Mouse (Mus musculus) lung, postnatal 0 days (tissue): ENCODE results near the gene Olfm4. TPM values are rescaled to one million over a fixed set of nuclear protein-coding genes. Genes with fewer than 3 reads are reported as not detected.

Experiments
- ATAC-seq: fragments of 200-750 bp; cut with Nextera tagmentation; 2 replicates; pipeline ENCODE4 v1.8.0; 2017; ENCODE audit warnings: moderate library complexity
- DNase-seq: peaks from one replicate; pipeline ENCODE4 v3.0.0-alpha.2; 2016; ENCODE audit warnings: low spot score
- H3K27ac ChIP-seq: fragments of 300-500 bp; sonication (generic); 2 replicates; pipeline ENCODE4 v1.5.1; 2014; ENCODE audit warnings: antibody characterized with exemption, mild to moderate bottlenecking, low read length, mixed read lengths
- H3K27me3 ChIP-seq: fragments of 300-500 bp; sonication (generic); replicated peaks from 2 replicates; pipeline ENCODE4 v1.6.1; 2014; ENCODE audit warnings: low read length, mixed read lengths; ENCODE audit not compliant: insufficient read depth
- H3K36me3 ChIP-seq: fragments of 300-500 bp; sonication (generic); 2 replicates; pipeline ENCODE4 v1.6.1; 2014; ENCODE audit warnings: low read length, mixed read lengths; ENCODE audit not compliant: insufficient read depth
- H3K4me1 ChIP-seq: fragments of 300-500 bp; sonication (generic); 2 replicates; pipeline ENCODE4 v1.6.1; 2014; ENCODE audit warnings: antibody characterized with exemption, low read depth, low read length, mixed read lengths; ENCODE audit not compliant: insufficient read depth
- H3K4me2 ChIP-seq: fragments of 300-500 bp; sonication (generic); replicated peaks from 2 replicates; pipeline ENCODE4 v1.6.1; 2014; ENCODE audit warnings: low read depth, mild to moderate bottlenecking, low read length, moderate library complexity, mixed read lengths
- H3K4me3 ChIP-seq: fragments of 300-500 bp; sonication (generic); 2 replicates; pipeline ENCODE4 v1.5.1; 2014; ENCODE audit warnings: low read depth, low read length
- H3K9ac ChIP-seq: fragments of 300-500 bp; sonication (generic); replicated peaks from 2 replicates; pipeline ENCODE4 v1.6.1; 2014; ENCODE audit warnings: low read depth, mild to moderate bottlenecking
- H3K9me3 ChIP-seq: fragments of 300-500 bp; sonication (generic); 2 replicates; pipeline ENCODE4 v1.6.1; 2016; ENCODE audit warnings: low read length, mixed read lengths
- CTCF ChIP-seq: IDR thresholded peaks from 2 replicates; pipeline ENCODE4 v1.5.1; 2016; ENCODE audit warnings: antibody characterized with exemption, mild to moderate bottlenecking
- EP300 ChIP-seq: IDR thresholded peaks from 2 replicates; pipeline ENCODE4 v1.6.1; 2016; ENCODE audit warnings: antibody characterized with exemption, mild to moderate bottlenecking, control low read depth
- WGBS: fragments of 180-500 bp; shearing (Covaris S2); extraction: QIAGEN DNeasy Blood & Tissue Kit; methylation state at CpG from one replicate; pipeline ENCODE4 v1.1.7; 2014; 5-methylcytosine and 5-hydroxymethylcytosine counted together
- polyA plus RNA-seq: library from polyadenylated mRNA; unstranded; fragments of >200 nt; fragmentation: Nextera tagmentation; extraction: Ambion mirVana; gene quantifications from 2 replicates; pipeline ENCODE4 v1.2.1, GENCODE M21; 2015

Gene Olfm4
- polyA plus RNA-seq, 1 experiment from 2014 or later, result 3.1 TPM

DNA sequence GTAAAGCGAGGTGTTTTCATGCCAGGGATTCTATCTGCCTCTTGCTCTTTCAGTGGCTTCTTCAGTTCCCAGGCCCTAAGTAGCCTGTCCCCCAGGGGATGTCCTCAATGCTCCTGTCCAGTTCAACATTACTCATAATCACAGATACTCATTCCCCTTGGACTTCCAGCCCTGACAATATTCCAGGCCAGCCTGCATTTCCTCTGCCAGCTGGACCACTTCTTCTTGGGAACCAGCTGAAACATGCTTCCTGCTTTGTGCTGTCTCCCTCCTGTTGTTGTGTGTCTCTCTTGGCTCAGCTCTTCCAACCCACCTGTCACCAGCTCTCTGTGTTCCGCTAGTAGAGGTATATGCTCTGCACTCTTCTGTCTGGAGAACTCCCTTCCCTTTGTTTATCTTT lies 1.8 kb downstream of the Olfm4 start:
- no peak overlapping the region for H3K4me3 ChIP-seq

DNA sequence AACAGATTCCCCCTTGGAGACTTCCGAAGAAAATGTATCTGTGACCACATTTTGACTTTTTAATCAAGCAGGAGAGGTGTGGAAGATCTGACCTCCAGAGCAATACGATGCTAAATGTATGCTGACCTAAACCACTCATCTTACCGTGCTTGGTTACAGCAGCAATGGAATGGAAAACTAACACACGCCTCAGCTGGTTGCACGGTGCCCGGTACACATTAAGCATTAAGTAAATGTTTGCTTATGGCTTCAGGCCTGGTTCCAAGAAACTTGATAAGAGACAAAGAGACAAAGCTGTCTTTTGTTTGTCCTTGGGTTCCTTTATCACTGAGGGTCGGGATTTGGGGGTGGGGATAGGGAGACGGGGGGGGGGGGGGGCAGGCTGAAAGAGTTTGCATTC lies 3.0 kb downstream of the Olfm4 start:
- no peak overlapping the region for H3K27ac ChIP-seq
- H3K4me1 ChIP-seq, result no peaks in the 10 kb centered on the region
- TF ChIP-seq CTCF (no peak), EP300 (no peak)
- DNase-seq (peak; percentile 22), ATAC-seq (no peak; the same call in 1 of the 2 replicates)
- 37% methylated on average over 8 of the region's 8 CpGs for WGBS
- no peaks in the 10 kb centered on the region for H3K27me3 ChIP-seq
- H3K4me3 ChIP-seq, result no peak overlapping the region
- no peaks in the 10 kb centered on the region for H3K36me3 ChIP-seq
- H3K9me3 ChIP-seq, result no peaks in the 10 kb centered on the region
- H3K9ac ChIP-seq, result no peak overlapping the region
- no peak overlapping the region for H3K4me2 ChIP-seq

More for the DNA sequence above, 1.8 kb downstream of the Olfm4 start:
- DNase-seq, result no peak
- Histone ChIP-seq H3K27ac (no peak overlapping the region), H3K9ac (no peak overlapping the region), H3K4me1 (no peaks in the 10 kb centered on the region), H3K36me3 (no peaks in the 10 kb centered on the region), H3K27me3 (no peaks in the 10 kb centered on the region), H3K9me3 (no peaks in the 10 kb centered on the region), H3K4me2 (no peak overlapping the region)
- WGBS, result 80% methylated on average over 2 of the region's 2 CpGs
- no peak for ATAC-seq
- TF ChIP-seq EP300 (no peak), CTCF (no peak)

DNA sequence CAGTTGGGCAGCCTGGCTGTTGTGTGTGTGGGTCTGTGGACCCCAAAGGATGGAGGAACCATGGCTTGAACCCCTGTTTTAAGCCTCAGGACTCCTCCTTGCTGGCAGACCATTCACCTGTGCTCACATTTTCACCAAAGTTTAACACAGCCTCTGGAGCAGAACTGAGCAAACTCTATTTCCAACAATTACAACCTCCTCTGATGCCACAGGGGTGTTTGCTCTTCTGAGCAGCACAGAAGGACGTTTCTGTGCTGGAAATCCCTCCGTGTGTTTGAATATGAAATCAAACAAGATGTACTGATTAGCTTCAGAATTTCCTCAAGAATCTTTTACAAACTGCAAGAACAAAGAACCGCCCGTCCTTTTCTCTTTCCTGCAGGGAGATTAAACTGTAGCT lies 5.9 kb downstream of the Olfm4 start:
- no peak for ATAC-seq
- WGBS, result 39% methylated on average over 4 of the region's 4 CpGs
- no peak overlapping the region for H3K4me3 ChIP-seq
- no peak overlapping the region for H3K27ac ChIP-seq
- H3K4me1 ChIP-seq, result no peaks in the 10 kb centered on the region
- H3K36me3 ChIP-seq, result no peaks in the 10 kb centered on the region
- TF ChIP-seq CTCF, result no peak
- TF ChIP-seq EP300, result no peak
- no peaks in the 10 kb centered on the region for H3K27me3 ChIP-seq
- H3K9me3 ChIP-seq, result no peaks in the 10 kb centered on the region
- no peak overlapping the region for H3K9ac ChIP-seq
- no peak overlapping the region for H3K4me2 ChIP-seq
- DNase-seq, result no peak

DNA sequence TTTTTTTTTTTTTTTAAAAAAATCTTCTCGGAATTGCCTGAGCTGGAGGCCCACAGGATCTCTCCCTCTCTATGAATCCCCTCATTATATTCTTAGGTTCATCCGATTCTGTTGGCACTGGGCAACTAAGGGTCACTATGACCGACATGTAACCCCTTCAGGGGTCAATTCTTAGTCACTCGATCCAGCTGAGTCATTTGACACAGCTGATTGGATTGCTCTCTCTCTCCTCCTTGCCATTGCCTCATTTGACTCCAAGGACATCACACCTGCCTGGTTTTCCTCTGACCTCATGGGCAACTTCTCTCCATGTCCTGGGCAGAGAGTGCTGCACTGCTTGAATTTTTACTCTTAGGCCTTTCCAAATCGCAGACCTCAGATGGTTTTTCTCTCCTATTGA lies 6.7 kb downstream of the Olfm4 start:
- Histone ChIP-seq H3K9ac (no peak overlapping the region), H3K4me1 (no peaks in the 10 kb centered on the region), H3K27ac (no peak overlapping the region), H3K4me2 (no peak overlapping the region), H3K36me3 (no peaks in the 10 kb centered on the region), H3K27me3 (no peaks in the 10 kb centered on the region), H3K4me3 (no peak overlapping the region), H3K9me3 (no peaks in the 10 kb centered on the region)
- DNase-seq (no peak), ATAC-seq (no peak)
- no peak for TF ChIP-seq EP300
- WGBS, result 48% methylated on average over 5 of the region's 5 CpGs

DNA sequence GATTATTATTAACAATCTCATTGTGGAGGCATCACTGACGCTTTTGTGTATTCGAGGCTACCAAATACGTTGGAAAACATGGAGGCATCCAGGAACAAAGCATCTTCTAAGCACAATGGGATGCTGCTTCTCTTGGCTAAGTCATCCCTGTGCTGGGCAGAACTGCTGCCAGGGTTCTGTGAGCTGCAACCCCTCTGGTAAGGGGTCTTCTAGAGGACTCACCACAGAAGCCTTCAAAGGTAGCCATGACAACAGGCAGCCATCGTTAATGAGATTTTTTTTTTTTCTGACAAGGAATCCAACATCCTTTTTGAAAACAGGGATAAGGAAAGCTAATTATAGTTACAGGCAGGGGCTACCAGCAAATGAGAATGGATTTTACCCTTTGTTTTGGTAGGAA lies 13.7 kb downstream of the Olfm4 start:
- 64% methylated on average over 4 of the region's 4 CpGs for WGBS

DNA sequence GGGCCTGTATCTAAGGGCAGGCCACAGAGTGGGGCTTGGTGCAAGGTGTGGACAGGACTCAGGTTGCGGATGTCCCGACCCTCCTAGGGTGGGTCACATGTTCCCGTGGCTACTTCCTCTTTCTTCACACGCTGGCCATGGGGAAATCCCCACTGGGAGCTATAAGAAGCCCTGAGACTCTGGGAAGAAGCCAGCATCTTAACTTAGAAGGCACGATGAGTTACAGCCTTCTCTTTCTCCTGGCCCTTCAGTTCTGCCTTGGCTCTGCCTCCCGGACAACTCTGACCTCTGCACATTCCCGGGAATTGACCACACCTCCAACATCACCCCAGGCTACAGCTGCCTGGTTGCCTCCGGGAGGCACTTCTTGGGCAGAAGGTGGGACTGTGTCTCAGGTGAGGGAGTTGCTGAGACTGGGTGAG lies 16.2 kb downstream of the Olfm4 start:
- no peak overlapping the region for H3K4me2 ChIP-seq
- no peak for TF ChIP-seq EP300
- no peak for TF ChIP-seq CTCF
- 0 out of 2 replicates have a peak, but pooled peaks have one; percentile 19 for ATAC-seq
- H3K9ac ChIP-seq, result no peak overlapping the region
- H3K9me3 ChIP-seq, result no peaks in the 10 kb centered on the region
- WGBS, result 36% methylated on average over 8 of the region's 8 CpGs
- H3K4me1 ChIP-seq, result no peaks in the 10 kb centered on the region
- H3K4me3 ChIP-seq, result no peak overlapping the region
- no peak for DNase-seq
- no peak overlapping the region for H3K27ac ChIP-seq
- H3K36me3 ChIP-seq, result no peaks in the 10 kb centered on the region
- H3K27me3 ChIP-seq, result no peaks in the 10 kb centered on the region

More for the DNA sequence above, 13.7 kb downstream of the Olfm4 start:
- Histone ChIP-seq H3K4me3 (no peak overlapping the region), H3K27me3 (no peaks in the 10 kb centered on the region), H3K4me2 (no peak overlapping the region), H3K27ac (no peak overlapping the region), H3K9me3 (no peaks in the 10 kb centered on the region), H3K9ac (no peak overlapping the region), H3K4me1 (no peaks in the 10 kb centered on the region), H3K36me3 (no peaks in the 10 kb centered on the region)
- ATAC-seq (no peak), DNase-seq (no peak)
- TF ChIP-seq EP300 (no peak), CTCF (no peak)

DNA sequence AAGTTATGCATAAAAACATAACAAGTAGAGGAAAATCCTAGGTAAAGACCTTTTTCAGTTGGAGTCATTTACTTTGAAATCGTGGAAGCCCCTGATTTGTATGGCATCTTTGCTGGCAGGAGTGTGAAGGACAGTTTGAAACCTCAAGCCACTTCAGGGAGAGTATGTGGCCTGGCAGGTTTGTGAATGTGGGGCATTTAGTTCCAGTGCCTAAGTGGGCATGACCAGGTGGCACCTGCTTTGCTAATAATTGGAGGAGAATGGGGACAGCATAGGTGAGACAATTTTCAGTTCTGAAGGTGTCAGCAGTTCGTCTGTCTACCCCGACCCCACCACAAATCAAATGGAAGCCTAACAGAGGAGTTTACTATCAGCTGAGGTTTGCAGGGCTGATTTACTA lies 23.8 kb downstream of the Olfm4 start:
- TF ChIP-seq EP300 (no peak), CTCF (no peak)
- no peaks in the 10 kb centered on the region for H3K27me3 ChIP-seq
- DNase-seq (no peak), ATAC-seq (no peak)
- H3K9me3 ChIP-seq, result no peaks in the 10 kb centered on the region
- no peak overlapping the region for H3K9ac ChIP-seq
- H3K4me3 ChIP-seq, result no peak overlapping the region
- WGBS, result 72% methylated on average over 3 of the region's 3 CpGs
- H3K36me3 ChIP-seq, result no peaks in the 10 kb centered on the region
- H3K4me1 ChIP-seq, result no peaks in the 10 kb centered on the region
- H3K27ac ChIP-seq, result no peak overlapping the region
- no peak overlapping the region for H3K4me2 ChIP-seq
